Mouse (Mus musculus) MEL (cell line): ENCODE results near the gene Hes1. TPM values are rescaled to one million over a fixed set of nuclear protein-coding genes. Genes with fewer than 3 reads are reported as not detected.

ENCODE experiments used
- DNase-seq: peaks from one replicate; pipeline ENCODE4 v3.0.0; 2011; ENCODE audit warnings: low read depth, low spot score
- H3K27ac ChIP-seq: 2 replicates; pipeline ENCODE4 v1.5.1; 2012; ENCODE audit warnings: low read depth, mild to moderate bottlenecking, control low read depth, low read length, moderate library complexity; ENCODE audit not compliant: control insufficient read depth
- H3K27me3 ChIP-seq, 2 experiments: fragments of 150-350 bp in 1 of 2; sonication (generic) in 1 of 2; 2 replicates each; pipeline ENCODE4 v1.6.1; 2012; ENCODE audit warnings: low read length in 2 of 2, mild to moderate bottlenecking in 2 of 2, improper control_type of control experiment in 1 of 2, moderate library complexity in 1 of 2; ENCODE audit not compliant: insufficient read depth in 2 of 2, control insufficient read depth in 1 of 2
- H3K36me3 ChIP-seq, 2 experiments: 2 replicates each; pipeline ENCODE4 v1.6.1; 2012 to 2014; ENCODE audit warnings: low read length in 2 of 2, improper control_type of control experiment in 1 of 2, inconsistent platforms in 1 of 2, mild to moderate bottlenecking in 1 of 2; ENCODE audit not compliant: insufficient read depth in 2 of 2, control insufficient read depth in 1 of 2
- H3K4me1 ChIP-seq, 2 experiments: fragments of 150-350 bp in 1 of 2; sonication (generic) in 1 of 2; 2 replicates each; pipeline ENCODE4 v1.6.1; 2012; ENCODE audit warnings: low read length in 2 of 2, improper control_type of control experiment in 1 of 2, mild to moderate bottlenecking in 1 of 2; ENCODE audit not compliant: insufficient read depth in 2 of 2, control insufficient read depth in 1 of 2
- H3K4me3 ChIP-seq, 2 experiments: fragments of 150-350 bp in 1 of 2; sonication (generic) in 1 of 2; 2 replicates each; pipeline ENCODE4 v1.5.1; 2012; ENCODE audit warnings: low read depth in 2 of 2, low read length in 2 of 2, mild to moderate bottlenecking in 2 of 2, moderate library complexity in 2 of 2, control low read depth in 1 of 2, improper control_type of control experiment in 1 of 2; ENCODE audit not compliant: control insufficient read depth in 1 of 2, insufficient read depth in 1 of 2
- H3K79me2 ChIP-seq: 2 replicates; pipeline ENCODE4 v1.6.1; 2012; ENCODE audit warnings: mild to moderate bottlenecking, low read length, moderate library complexity; ENCODE audit not compliant: control insufficient read depth, poor library complexity, insufficient read depth
- H3K9ac ChIP-seq: 2 replicates; pipeline ENCODE4 v1.6.1; 2012; ENCODE audit warnings: low read depth, mild to moderate bottlenecking, control low read depth, low read length, moderate library complexity; ENCODE audit not compliant: control insufficient read depth, poor library complexity, severe bottlenecking
- H3K9me3 ChIP-seq: fragments of 150-350 bp; sonication (generic); replicated peaks from 2 replicates; pipeline ENCODE4 v1.6.1; 2012; ENCODE audit warnings: mild to moderate bottlenecking, low read length, improper control_type of control experiment, moderate library complexity; ENCODE audit not compliant: insufficient read depth
- BHLHE40 ChIP-seq: IDR thresholded peaks from 2 replicates; pipeline ENCODE4 v1.6.1; 2012; ENCODE audit warnings: low read depth, mild to moderate bottlenecking, inconsistent platforms, low read length, improper control_type of control experiment, borderline replicate concordance
- ELF1 ChIP-seq: IDR thresholded peaks from 2 replicates; pipeline ENCODE4 v1.6.1; 2014; ENCODE audit warnings: low read depth, mild to moderate bottlenecking, inconsistent platforms, low read length, improper control_type of control experiment, moderate library complexity
- EP300 ChIP-seq, 2 experiments: IDR thresholded peaks; 2 replicates each; pipeline ENCODE4 v1.6.1; 2011; ENCODE audit warnings: improper control_type of control experiment in 2 of 2, low read length in 2 of 2, low read depth in 1 of 2, mild to moderate bottlenecking in 1 of 2
- GABPA ChIP-seq: IDR thresholded peaks from 2 replicates; pipeline ENCODE4 v1.6.1; 2012; ENCODE audit warnings: low read depth, mild to moderate bottlenecking, inconsistent platforms, low read length, improper control_type of control experiment, moderate library complexity
- GATA1 ChIP-seq: IDR thresholded peaks from 2 replicates; pipeline ENCODE4 v1.6.1; 2011; ENCODE audit warnings: low read depth, low read length, improper control_type of control experiment
- JUND ChIP-seq: IDR thresholded peaks from 2 replicates; pipeline ENCODE4 v1.6.1; 2011; ENCODE audit warnings: low read depth, mild to moderate bottlenecking, improper control_type of control experiment, low read length
- MAX ChIP-seq: IDR thresholded peaks from 2 replicates; pipeline ENCODE4 v1.6.1; 2011; ENCODE audit warnings: low read length, improper control_type of control experiment
- MAZ ChIP-seq: IDR thresholded peaks from 2 replicates; pipeline ENCODE4 v1.6.1; 2012; ENCODE audit warnings: low read depth, mild to moderate bottlenecking, inconsistent platforms, low read length, improper control_type of control experiment
- MYB ChIP-seq: IDR thresholded peaks from 2 replicates; pipeline ENCODE4 v1.6.1; 2011; ENCODE audit warnings: mild to moderate bottlenecking, low read depth, low read length, improper control_type of control experiment
- NELFE ChIP-seq: IDR thresholded peaks from 2 replicates; pipeline ENCODE4 v1.6.1; 2011; ENCODE audit warnings: low read depth, low read length, improper control_type of control experiment
- POLR2AphosphoS5 ChIP-seq: IDR thresholded peaks from 2 replicates; pipeline ENCODE4 v1.6.1; 2012; ENCODE audit warnings: low read depth, borderline replicate concordance, mild to moderate bottlenecking, inconsistent platforms, low read length, moderate library complexity, mixed read lengths
- RAD21 ChIP-seq: IDR thresholded peaks from 2 replicates; pipeline ENCODE4 v1.6.1; 2011; ENCODE audit warnings: mild to moderate bottlenecking, low read depth, low read length, improper control_type of control experiment
- TAL1 ChIP-seq: IDR thresholded peaks from 2 replicates; pipeline ENCODE4 v1.6.1; 2012; ENCODE audit warnings: mild to moderate bottlenecking, inconsistent platforms, low read length, moderate library complexity, mixed read lengths
- TBP ChIP-seq: IDR thresholded peaks from 2 replicates; pipeline ENCODE4 v1.8.0; 2011; ENCODE audit warnings: low read depth, low read length, improper control_type of control experiment
- TCF12 ChIP-seq: IDR thresholded peaks from 2 replicates; pipeline ENCODE4 v1.6.1; 2014; ENCODE audit warnings: low read depth, mild to moderate bottlenecking, inconsistent platforms, low read length, improper control_type of control experiment, moderate library complexity
- UBTF ChIP-seq: IDR thresholded peaks from 2 replicates; pipeline ENCODE4 v1.6.1; 2012; ENCODE audit warnings: low read depth, mild to moderate bottlenecking, inconsistent platforms, low read length, improper control_type of control experiment, moderate library complexity, borderline replicate concordance; ENCODE audit not compliant: insufficient read depth
- USF2 ChIP-seq, 2 experiments: IDR thresholded peaks; 2 replicates each; pipeline ENCODE4 v1.6.1; 2011 to 2012; ENCODE audit warnings: improper control_type of control experiment in 2 of 2, low read length in 2 of 2, borderline replicate concordance in 1 of 2, inconsistent platforms in 1 of 2, low read depth in 1 of 2, mild to moderate bottlenecking in 1 of 2; ENCODE audit not compliant: insufficient read depth in 1 of 2
- ZNF384 ChIP-seq: IDR thresholded peaks from 2 replicates; pipeline ENCODE4 v1.6.1; 2012; ENCODE audit warnings: low read depth, mild to moderate bottlenecking, inconsistent platforms, low read length, improper control_type of control experiment
- polyA plus RNA-seq, 2 experiments: library from polyadenylated mRNA; stranded (reverse) in 1 of 2; unstranded in 1 of 2; fragments of >175 nt in 1 of 2; fragments of >200 nt in 1 of 2; gene quantifications; 2 replicates each; pipeline versions ENCODE4 v1.2.1 to v1.2.4; 2012; ENCODE audit warnings: low replicate concordance in 2 of 2, low read depth in 1 of 2; ENCODE audit not compliant: insufficient read length in 2 of 2, insufficient read depth in 1 of 2, missing spikeins in 1 of 2
- total RNA-seq: library from RNA; depleted of rRNA; stranded (reverse); fragments of 300-350 nt; gene quantifications from 2 replicates; pipeline ENCODE4 v1.2.3, GENCODE M21; 2012

Hes1 gene
- total and polyA plus RNA-seq, 3 experiments, result 2.3 to 3.0 TPM; not detected in 1

DNA sequence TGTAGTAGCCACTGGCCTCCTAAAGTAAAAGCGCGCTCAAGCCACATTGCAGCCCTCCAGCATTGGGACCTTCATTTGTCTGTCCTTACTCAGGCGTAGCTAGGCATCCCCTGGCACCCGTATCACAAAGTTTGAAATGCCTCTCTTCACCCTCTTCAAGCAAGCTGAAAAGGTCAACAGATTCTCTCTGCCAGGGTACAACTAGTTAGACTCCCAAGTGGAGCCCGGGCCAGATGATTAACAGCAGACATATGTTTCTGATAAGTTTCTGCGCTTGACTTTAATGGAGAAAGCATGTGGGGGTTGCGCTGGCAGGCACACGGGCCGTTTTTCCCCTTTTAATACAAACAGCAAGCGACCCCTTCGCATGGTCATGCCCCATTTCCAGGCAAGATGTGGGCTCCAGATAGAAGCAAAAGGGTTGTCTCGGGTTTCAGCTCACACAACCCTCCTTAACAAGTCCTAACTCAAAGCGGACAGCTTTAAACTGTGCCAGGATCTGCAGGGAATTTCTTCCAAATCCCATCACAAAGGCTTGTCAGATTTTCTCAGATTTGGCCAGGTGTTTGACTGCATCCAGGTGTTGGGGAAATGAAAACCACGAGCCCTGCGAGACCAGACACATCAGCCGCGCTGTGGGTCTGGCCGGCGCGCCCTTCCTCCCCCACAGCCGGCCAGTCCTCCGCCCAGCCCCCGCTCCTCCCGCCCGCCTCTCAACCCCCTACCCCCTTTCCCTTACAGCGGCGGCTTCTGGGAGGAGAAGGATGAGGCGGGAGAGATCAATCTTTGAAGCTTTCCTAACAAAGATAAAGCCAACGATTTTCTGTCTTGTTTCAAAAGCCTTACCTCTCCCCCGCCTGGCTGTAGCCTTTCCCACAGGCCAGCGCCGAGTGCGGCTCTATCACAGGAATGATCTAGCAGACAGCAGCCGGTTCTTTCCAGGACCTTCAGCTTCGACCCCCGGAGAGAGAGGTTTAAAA is 4.1 kb downstream of the Hes1 start:
- peak; percentile 45 for DNase-seq
- TF ChIP-seq JUND, result no peak
- TF ChIP-seq MAX, result no peak
- TF ChIP-seq RAD21, result no peak
- no peak for TF ChIP-seq TBP
- TF ChIP-seq TAL1, result no peak
- TF ChIP-seq ELF1, result no peak
- no peak for TF ChIP-seq TCF12
- no peak for TF ChIP-seq EP300 (IDR thresholded peaks at IDR 0.05; ENCODE audit: low read depth in 1 of 2, low read length in 2 of 2)
- no peak for TF ChIP-seq ZNF384
- no peak for TF ChIP-seq GATA1
- TF ChIP-seq BHLHE40, result no peak
- TF ChIP-seq MYB, result no peak
- TF ChIP-seq POLR2AphosphoS5, result no peak
- no peak for TF ChIP-seq USF2 (IDR thresholded peaks at IDR 0.05; ENCODE audit: borderline replicate concordance in 1 of 2, insufficient read depth in 1 of 2, low read depth in 1 of 2, low read length in 2 of 2)
- no peak for TF ChIP-seq MAZ
- TF ChIP-seq UBTF, result no peak
- TF ChIP-seq GABPA, result no peak
- Histone ChIP-seq H3K79me2 (peaks cover 5% of the 10 kb centered on the region), H3K9me3 (no peaks in the 10 kb centered on the region), H3K9ac (peak overlapping the region; percentile 8), H3K27me3 (peaks cover 26 to 55% of the 10 kb centered on the region in 2 experiments), H3K4me3 (peak overlapping the region in 1 of 2 experiments; percentile 10; a peak in 2 of 4 replicates), H3K36me3 (peaks cover 0 to 16% of the 10 kb centered on the region in 2 experiments; a peak in 2 of 4 replicates), H3K27ac (peak overlapping the region; percentile 12; the same call in 1 of the 2 replicates), H3K4me1 (peaks cover 0 to 16% of the 10 kb centered on the region in 2 experiments; a peak in 2 of 4 replicates)

DNA sequence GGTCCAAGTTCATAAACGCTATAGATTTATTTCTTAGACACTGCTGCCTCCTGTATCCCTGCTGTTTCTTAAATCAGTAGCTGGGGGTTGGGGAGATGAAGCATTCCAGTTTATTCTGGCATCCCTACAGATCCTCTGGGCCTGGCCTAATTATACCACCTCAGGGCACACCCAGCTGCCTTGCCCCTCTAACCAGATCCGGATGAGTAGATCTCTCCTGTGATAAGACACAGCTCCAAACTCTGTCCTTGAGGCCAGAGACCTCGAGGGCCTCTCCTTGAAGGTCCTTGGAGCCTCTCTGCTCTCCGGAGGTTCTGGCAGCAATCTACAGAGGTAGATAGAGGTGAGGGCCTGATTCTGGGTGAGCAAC is 5.4 kb downstream of the Hes1 start:
- Histone ChIP-seq H3K4me1 (peaks cover 0 to 12% of the 10 kb centered on the region in 2 experiments; a peak in 2 of 4 replicates), H3K27me3 (peaks cover 26 to 53% of the 10 kb centered on the region in 2 experiments), H3K9me3 (no peaks in the 10 kb centered on the region), H3K27ac (peak overlapping the region; percentile 40), H3K79me2 (peaks cover 2% of the 10 kb centered on the region), H3K36me3 (peaks cover 0 to 12% of the 10 kb centered on the region in 2 experiments; a peak in 2 of 4 replicates), H3K9ac (peak overlapping the region; percentile 77), H3K4me3 (peak overlapping the region; percentile 57 to 62)
- peak; percentile 44 for DNase-seq
- TF ChIP-seq NELFE, result no peak
